Comparison of ENCODE assay signal across 12 mouse cellular contexts in the genomic region with DNA sequence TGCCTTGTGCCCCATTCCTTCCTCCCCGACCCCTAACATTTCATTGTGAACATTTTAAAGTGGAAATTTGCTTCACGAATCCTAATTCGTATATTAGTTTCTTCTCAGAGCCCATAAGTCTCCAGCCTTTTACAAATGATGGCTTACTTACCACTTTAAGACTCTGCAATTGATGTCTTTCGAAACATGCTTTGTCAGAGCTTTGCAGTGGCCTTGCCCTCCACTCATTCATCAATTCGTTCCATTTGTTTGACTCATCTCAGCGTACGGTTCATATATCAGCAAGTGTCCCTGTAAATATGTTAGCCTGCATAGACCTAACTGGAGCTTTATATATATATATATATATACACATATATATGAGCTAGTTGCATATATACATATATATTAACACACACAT.
"Had no signal": no experiment of that assay in that cellular context is flagged by ENCODE, and none has a peak within 500 bp of the region (broad histone marks: within the 10 kb centered on the region; RNA-seq: fewer than 3 reads in every experiment).

No protein-coding gene starts in this region.

- DNase-seq: gastrocnemius, postnatal 14 days; gastrocnemius, postnatal 36 days; heart, adult 11 months; heart, adult 2 months; heart, postnatal 4 days; kidney, adult 18-20 months; kidney, adult 8-10 months; kidney, postnatal 10 days; kidney, postnatal 25 days; kidney, postnatal 4 days; liver; lung, adult 18-20 months had no signal
